Mouse (Mus musculus): ENCODE data around the gene Gm30191. TPM values are rescaled to one million over a fixed set of nuclear protein-coding genes. Genes with fewer than 3 reads are reported as not detected.

The Gm30191 gene
- total RNA-seq (2021), result not detected

DNA sequence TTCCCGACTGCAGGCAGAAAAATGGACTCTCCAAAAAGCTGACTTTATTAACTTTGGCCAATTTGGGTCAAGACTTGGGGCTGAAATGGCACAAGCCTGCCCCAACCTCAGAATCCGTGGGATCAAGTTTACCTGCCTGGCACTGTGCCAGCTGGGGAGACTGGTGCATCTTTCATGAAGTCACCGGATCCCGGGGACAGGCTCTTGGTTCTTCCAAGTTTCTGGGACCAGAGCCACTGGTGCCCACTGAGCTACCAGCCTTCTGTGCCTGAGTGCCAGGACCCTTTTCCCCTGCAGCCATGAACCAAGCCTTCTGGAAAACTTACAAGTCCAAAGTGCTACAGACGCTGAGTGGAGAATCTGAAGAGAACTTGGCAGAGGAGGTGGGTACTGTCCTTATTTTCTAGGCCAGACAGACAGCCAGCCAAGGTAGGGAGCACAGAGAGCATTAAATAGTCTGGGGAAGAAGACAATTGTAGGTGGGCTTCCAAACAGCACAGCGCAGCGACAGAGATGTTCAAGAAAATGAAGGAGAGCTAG is at the start of gene Gm30191:
TSS of gene Gm30191 (plus strand) at position 217 of the 540 bp plus-strand sequence.
- DNase-seq, result no peak

DNA sequence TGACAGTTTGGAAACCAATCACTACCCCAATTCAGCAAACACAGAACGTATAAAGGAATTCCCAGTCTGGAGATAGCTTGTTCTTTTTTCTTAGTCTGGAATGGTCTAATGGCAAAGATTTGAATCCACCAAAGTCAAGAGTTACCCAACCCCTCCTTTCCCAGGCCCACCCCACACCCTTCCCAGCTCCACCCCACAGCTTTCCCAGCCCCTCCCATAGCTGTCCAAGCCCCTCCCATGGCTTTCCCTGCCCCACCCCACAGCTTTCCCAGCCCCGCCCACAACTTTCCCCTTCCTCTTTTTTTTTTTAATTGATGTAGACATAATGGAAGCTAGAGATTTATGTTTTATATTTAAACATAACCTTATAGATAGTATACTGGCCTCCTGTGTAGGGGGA is 47.4 kb upstream of the Gm30191 start:
- no peak for DNase-seq

DNA sequence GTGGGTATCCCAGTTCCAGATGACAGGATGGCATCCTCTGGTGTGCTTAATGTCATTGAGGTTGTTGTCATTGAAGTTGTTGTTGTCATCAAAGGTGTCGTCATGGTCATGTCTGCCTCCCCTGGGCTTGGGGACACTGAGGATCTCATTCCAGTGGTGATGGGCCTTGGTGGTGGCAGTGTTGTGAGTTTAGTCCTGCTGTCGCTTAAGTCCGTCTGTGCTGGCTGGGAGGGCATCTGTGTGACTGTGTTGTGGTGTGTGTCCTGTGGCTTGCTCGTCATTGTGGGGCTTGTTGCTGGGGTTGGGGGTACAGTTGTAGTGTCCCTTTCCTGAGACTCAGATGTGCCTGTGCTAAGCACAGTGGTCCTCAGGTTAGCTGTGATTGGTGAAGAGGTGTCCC is 43.8 kb upstream of the Gm30191 start, which contains the start of gene Gm7534:
TSS of gene Gm7534 (minus strand) at position 101 of the 400 bp plus-strand sequence.
- no peak for DNase-seq

DNA sequence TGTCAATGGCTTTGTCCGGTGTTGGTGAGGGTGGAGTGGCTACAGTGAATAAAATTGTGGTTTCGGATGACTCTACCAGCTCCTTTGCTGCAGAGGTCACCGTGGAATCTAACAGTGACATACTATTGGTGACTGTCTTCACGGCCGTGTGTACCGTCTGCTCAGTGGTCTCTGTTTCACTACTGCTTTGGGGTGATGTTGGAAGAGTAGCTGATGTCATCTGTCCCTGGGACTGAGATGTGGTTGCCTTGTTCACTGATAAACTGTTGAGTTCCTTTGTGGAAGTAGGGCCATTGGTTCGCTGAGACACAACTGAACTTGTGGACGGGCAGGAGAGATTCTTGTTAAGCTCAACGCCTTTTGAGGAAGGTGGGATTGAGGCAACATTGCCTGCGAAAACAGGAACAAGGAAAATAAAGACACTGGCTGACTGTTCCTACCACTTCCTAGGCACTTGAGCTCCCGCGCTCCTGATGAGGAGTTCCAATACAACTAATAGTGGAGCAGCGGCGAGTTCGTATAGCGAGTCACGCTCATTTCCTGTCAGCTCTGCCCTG is 43.3 kb upstream of the Gm30191 start:
- no peak for DNase-seq

- no peak for DNase-seq
Measured at GRCm38 (mm10) chr4:134206488-134207053, 40.2 kb upstream of the Gm30191 start.

DNA sequence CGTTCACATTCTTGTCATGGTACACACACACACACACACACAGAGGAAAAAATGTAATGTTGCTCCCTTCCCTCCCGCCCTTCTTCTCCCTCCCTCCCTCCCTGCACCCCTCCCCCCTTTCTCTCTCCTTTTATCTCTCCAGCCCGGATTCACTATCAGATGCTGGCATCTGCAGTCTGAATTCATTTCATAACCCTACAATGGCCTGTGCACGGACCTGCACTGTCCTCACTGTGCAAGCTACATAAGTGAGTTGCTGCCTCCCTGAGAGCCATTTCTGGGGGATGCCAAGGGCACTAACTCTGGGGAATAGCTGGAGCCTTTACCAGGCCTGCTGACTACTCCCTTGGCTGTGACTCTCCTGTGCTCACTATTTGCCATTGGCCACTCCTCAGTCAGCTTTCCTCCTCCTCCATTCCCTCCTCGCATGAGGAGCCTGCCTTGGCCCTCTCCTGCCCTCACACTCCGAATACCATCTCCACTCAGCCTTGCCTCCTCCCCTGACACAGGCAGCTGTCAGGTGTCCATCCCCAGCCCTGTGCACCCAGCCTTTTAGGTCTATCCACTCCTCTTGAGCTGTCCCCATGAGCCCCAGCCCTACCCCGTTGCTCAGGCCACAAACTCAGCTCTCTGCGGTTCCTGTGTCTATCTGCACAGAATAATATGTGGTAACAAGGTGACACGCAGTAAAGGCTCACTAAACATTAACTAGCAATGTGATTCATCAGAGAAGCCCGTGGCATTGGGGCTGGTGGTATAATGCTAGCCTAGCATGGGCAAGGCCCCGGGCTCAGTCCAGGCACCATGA is 23.7 kb upstream of the Gm30191 start:
- DNase-seq, result no peak

DNA sequence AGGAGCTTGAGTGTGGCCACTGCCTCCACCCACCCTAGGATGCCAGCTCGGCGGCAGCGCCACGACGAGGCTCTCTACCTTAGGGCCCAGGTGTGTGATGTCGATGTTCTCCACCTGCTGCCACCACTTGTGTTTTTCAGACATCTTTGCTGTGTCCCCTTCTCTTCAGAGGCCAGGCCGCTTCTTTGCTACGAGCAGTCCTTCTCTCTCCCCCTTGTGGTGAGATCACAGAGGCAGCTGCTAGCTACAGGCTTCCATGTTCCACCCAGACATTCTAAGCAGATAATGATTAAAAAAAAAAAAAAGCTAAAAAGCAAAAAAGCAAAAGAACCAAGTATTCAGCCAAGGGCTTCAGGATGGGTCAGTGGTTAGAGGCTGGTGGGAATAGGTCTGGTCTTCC is 19.5 kb upstream of the Gm30191 start, which contains the start of gene Catsper4:
TSS of gene Catsper4 (minus strand) at position 190 of the 400 bp plus-strand sequence.
- no peak for DNase-seq

DNA sequence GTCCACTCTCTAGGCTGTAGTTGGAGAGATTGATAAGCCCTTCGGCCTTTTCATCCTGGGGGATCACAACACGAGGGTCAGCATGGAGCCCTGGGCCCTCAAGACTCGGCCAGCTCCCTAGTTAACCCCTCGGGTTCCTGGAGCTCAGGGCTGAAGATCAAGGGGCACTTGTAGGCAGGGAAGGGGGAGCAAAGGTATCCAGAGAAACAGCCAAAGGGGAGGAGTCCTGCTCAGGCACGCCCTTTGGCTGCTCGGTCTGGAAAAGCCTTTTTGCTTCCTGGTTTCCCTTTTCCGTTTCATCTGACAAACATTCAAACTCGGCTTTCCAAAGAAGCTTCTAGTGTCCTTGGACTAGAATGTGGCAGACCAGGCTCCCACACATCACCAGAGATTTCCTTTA is 16.3 kb upstream of the Gm30191 start:
- no peak for DNase-seq

- no peak for DNase-seq
Measured at GRCm38 (mm10) chr4:134234876-134235275, 11.9 kb upstream of the Gm30191 start.

DNA sequence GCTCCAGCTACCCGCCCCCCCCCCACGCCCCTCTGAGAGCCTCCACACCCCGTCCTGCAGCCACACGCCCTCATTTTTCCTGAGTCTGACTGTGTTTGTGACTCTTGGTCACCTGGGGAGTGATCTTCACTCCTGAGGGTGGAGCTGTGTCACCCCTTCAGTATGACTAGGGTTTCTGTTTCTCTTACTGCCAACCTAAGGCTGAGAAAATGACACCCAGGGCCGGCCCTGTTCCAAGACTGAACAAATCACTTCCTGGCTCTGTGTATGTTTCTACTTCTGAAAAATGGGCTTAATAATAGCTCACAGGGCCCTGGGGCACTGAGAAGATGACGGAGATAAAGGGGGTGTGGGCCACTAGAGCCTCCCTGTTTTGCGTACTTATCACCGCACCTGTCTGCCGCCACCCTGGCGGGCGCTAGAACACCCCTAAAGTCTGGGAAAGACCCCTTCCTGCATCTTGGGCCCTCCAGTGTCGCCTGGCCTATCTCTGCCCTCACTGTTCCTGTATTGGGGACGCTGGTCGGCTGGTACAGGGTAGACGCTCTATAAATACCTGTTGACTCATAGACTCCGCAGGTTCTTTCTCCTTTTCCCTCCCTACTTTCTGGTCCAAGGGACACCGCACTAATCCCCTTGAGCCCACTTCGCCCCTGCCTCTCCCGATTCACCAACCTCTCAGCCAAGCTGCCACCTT is 9.0 kb upstream of the Gm30191 start:
- no peak for DNase-seq

GRCm38 (mm10) chr4:134238279-134238651 is 8.5 kb upstream of the Gm30191 start, which contains the start of gene Cnksr1:
Cnksr1 (minus strand) TSS chr4:134238399.
- no peak for DNase-seq

GRCm38 (mm10) chr4:134238686-134239085 is 8.0 kb upstream of the Gm30191 start:
- no peak for DNase-seq

DNA sequence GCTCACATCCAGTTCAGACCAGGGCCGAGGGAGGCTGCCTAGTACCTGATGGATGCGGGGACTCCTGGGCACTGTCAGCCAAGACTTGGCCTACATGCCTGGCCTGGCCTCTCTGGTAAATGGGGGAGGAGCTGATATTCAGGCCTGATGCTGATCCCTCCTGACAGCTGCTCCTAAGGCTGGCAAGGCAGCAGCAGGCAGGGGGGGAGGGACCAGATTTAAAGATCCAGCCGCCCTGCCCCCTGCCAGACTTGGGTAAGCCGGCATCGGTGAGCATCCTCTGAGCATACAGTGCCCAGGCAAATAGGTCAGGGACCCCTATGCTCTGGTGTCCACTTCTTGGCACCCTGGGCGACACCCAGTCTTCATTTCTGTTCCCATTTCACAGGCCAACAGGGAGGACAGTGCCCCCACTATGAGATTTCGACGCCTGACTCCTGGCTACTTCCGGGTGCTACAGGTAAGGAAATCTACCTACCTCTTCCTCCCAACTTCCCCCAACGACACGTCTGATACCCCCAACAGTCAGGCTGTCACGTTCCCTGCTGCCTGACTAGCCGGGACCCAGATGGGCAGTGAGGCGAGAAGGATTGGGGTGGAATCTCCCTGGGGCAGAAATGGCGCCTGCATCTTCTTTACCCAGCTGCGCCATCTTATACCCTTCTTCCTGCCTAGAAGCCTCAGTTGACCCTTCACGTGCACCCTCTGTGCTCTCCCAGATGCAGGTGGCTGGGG is 3.1 kb upstream of the Gm30191 start, which contains the start of gene E130218I03Rik:
TSS of gene E130218I03Rik (plus strand) at position 147 of the 735 bp plus-strand sequence.
- DNase-seq, result no peak

DNA sequence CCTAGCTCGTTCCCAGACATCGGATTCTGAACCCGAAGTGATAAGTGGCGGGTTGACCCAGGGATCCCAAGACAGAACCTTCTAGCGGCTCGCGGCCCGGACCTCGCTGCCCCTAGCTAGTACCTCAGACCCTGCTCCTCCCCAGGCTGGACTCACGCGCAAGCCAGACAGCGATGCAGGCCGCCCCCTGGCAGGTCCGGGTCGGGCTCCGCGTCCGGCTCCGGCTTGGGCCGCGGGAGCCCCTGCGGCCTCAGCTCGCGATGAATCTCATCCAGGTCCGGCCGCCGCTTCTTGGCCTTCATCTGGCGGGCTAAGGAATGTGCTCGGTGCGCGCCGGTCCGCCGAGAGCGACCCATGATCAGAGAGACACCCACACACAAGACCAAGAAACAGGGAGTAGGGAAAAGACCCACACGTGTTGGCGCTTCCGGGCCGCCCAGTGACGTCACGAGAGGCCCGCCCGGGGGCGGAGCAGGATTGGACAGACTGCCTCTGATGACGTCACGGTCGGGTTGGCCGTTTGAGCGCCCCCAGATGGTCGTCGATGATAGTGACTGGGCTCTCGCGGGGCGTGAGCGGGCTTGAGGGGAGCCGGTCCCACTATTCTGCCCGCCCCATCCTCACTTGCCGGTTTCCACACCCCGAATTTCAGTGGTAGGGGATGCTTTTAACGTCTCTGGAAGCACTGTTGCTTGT is 1.4 kb upstream of the Gm30191 start, which contains the start of gene Zfp593:
TSS of gene Zfp593 (minus strand) at position 445 of the 696 bp plus-strand sequence.
- DNase-seq, result peak; percentile 93 to 95

DNA sequence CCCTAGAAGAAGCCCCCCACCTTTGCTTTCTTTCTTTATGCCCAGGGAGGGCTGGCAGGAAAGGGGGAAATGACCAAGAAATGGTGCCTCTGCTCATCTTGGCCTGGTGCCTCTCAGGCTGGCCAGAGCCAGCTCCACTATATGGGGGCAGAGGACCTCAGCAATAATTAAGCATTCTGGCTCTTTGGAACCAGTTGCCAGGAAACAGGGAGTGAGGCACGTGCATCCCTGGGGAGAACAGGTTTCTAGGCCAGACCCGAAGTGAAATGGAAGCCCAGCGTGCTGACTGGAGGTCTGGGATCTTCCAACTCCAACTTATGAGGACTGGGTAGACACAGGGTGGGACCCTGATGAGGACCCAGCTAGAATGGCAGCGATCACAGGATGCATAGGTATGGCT is 479 bp upstream of the Gm30191 start:
- DNase-seq, result no peak

- peak; percentile 59 to 65 for DNase-seq
Measured at GRCm38 (mm10) chr4:134249651-134250050, 2.9 kb downstream of the Gm30191 start.

- no peak for DNase-seq
Measured at GRCm38 (mm10) chr4:134250116-134250929, 3.6 kb downstream of the Gm30191 start.

DNA sequence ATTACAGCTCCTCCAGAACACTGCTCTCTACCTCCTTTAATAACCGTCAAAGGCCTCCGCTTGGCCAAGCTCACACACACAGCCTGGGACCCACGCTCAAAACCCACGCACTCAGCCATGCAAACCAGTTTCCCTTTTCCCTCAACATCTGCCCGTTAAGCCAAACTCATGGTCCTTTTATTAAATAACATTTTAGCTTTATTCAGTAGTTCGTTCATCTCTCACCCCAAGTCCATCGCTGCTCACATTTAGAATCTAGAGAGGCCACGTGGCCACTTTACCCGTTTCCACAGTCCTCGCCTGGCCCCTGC is 4.2 kb downstream of the Gm30191 start:
- DNase-seq, result no peak

GRCm38 (mm10) chr4:134251241-134252130 is 4.8 kb downstream of the Gm30191 start:
- DNase-seq, result no peak

Data from layer of hippocampus, postnatal 36 days (tissue).